14 mouse cellular contexts compared by ENCODE assay signal in genomic region chr1:139234611-139235568, GRCm38 (mm10).
DNase-seq lines count a peak whose midpoint lies in the region; TF ChIP-seq lines count a peak whose summit lies in the region.
"Had no signal": no experiment of that assay in that cellular context is flagged by ENCODE, and none has a peak within 500 bp of the region (broad histone marks: within the 10 kb centered on the region; RNA-seq: fewer than 3 reads in every experiment).

No protein-coding gene starts in this region.

- DNase-seq in kidney, postnatal 10 days = peak; percentile 60
- DNase-seq in kidney, adult 9 months = no peak
- DNase-seq in urinary bladder, postnatal 14 days (ENCODE audit: low spot score) = peak; percentile 26
- no peak for DNase-seq in urinary bladder, adult 18-20 months (ENCODE audit: low spot score in 2 of 2)
- no peak for DNase-seq in heart, embryonic 10.5 days (ENCODE audit: low spot score)
- no peak for DNase-seq in gastrocnemius, postnatal 4 days (ENCODE audit: low spot score in 2 of 2)
- DNase-seq: cerebellum, adult 8-10 months; embryo, embryonic 11 days; heart, postnatal 14 days; layer of hippocampus, adult 9-11 months; liver; thymus, adult 18-20 months had no signal

- H3K27ac ChIP-seq in heart, embryonic 10.5 days = no peak overlapping the region
- H3K27ac ChIP-seq: forebrain, embryonic 15.5 days had no signal

- WGBS in heart, embryonic 10.5 days = 89% methylated on average over 3 of the region's 3 CpGs

- no peak overlapping the region for H3ac ChIP-seq in myocyte (ENCODE audit: control insufficient read depth, insufficient read length)

- no peak overlapping the region for H3K4me3 ChIP-seq in myocyte
- no peak overlapping the region for H3K4me3 ChIP-seq in heart, embryonic 10.5 days
- H3K4me3 ChIP-seq: forebrain, embryonic 15.5 days had no signal

- H3K4me2 ChIP-seq in myocyte (ENCODE audit: low read depth) = peak overlapping the region; percentile 24
- H3K4me2 ChIP-seq: forebrain, embryonic 15.5 days had no signal

- no peak for TF ChIP-seq POLR2A in myocyte (IDR thresholded peaks at IDR 0.05; ENCODE audit: insufficient read length, low read depth)

- no peaks in the 10 kb centered on the region for H3K4me1 ChIP-seq in heart, embryonic 10.5 days
- H3K4me1 ChIP-seq: forebrain, embryonic 15.5 days had no signal

- no peaks in the 10 kb centered on the region for H3K27me3 ChIP-seq in myocyte (ENCODE audit: control insufficient read depth, insufficient read depth, insufficient read length)
- H3K27me3 ChIP-seq in heart, embryonic 10.5 days (ENCODE audit: insufficient read depth, poor library complexity, severe bottlenecking) = no peaks in the 10 kb centered on the region
- H3K27me3 ChIP-seq: forebrain, embryonic 15.5 days had no signal

- no peaks in the 10 kb centered on the region for H3K9me3 ChIP-seq in heart, embryonic 10.5 days
- H3K9me3 ChIP-seq: forebrain, embryonic 15.5 days had no signal

- H3K79me2 ChIP-seq in myocyte (ENCODE audit: control insufficient read depth, insufficient read depth) = no peaks in the 10 kb centered on the region

- no peaks in the 10 kb centered on the region for H3K36me3 ChIP-seq in myocyte (ENCODE audit: control insufficient read depth, insufficient read depth)
- H3K36me3 ChIP-seq in heart, embryonic 10.5 days = no peaks in the 10 kb centered on the region
- H3K36me3 ChIP-seq: forebrain, embryonic 15.5 days had no signal

TF ChIP-seq in myocyte, 11 proteins besides CTCF, POLR2A, EP300 and RAD21:
- TF ChIP-seq SRF (IDR thresholded peaks at IDR 0.05; ENCODE audit: control insufficient read depth, insufficient read length, low read depth) (no peak), POLR2AphosphoS2 (IDR thresholded peaks at IDR 0.05; ENCODE audit: insufficient read length, low read depth) (no peak), E2F4 (IDR thresholded peaks at IDR 0.05; ENCODE audit: insufficient read depth) (no peak), TCF12 (IDR thresholded peaks at IDR 0.05; ENCODE audit: insufficient read depth, poor library complexity, severe bottlenecking) (no peak), MAX (IDR thresholded peaks at IDR 0.05; ENCODE audit: low read depth) (no peak), MYOD1 (IDR thresholded peaks at IDR 0.05; ENCODE audit: control insufficient read depth in 1 of 3, insufficient read length in 2 of 3, low read depth in 2 of 3) (peak in 2 of 3 experiments; percentile 23 to 71), USF1 (IDR thresholded peaks at IDR 0.05; ENCODE audit: low read depth) (no peak), TCF3 (IDR thresholded peaks at IDR 0.05; ENCODE audit: insufficient read length, low read depth) (no peak)
TF ChIP-seq in myocyte: peak in this region for 1.

Comparison
In these comparisons a context has a peak if more than half of its experiments do, and no peak if none do; other contexts are left out.
1. DNase-seq: peak in kidney, postnatal 10 days (single experiment) and urinary bladder, postnatal 14 days (single experiment); none in kidney, adult 9 months (single experiment), urinary bladder, adult 18-20 months (0 of 2), heart, embryonic 10.5 days (single experiment) and gastrocnemius, postnatal 4 days (0 of 2).